Mouse (Mus musculus) urinary bladder, postnatal 14 days (tissue): Measurements from ENCODE around the gene Sh3gl2.
A peak's percentile ranks its signal among the peaks of the same experiment; 100 is the strongest.

Experiments
- DNase-seq: peaks from one replicate; pipeline ENCODE4 v3.0.0; 2021; ENCODE audit warnings: low spot score

The Sh3gl2 gene

DNA sequence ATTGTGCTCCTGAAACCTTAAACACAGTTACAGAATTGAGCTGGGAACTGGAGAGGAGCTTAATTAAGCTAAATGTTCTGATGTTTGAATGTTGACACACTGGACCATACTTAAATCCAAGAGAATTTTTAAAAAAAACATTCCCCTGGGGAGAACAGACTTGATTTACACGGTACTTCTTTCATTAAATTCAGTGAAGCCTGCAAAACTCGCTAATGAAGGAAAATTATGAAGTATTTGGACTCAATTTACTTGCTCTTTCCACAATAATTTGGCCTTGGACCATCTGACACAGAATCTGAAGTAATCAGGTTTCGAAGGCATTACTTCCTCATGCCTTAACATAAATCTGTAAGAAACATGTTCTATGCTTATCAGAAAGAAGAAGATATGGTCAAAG is 408.4 kb downstream of the Sh3gl2 start:
- no peak for DNase-seq

DNA sequence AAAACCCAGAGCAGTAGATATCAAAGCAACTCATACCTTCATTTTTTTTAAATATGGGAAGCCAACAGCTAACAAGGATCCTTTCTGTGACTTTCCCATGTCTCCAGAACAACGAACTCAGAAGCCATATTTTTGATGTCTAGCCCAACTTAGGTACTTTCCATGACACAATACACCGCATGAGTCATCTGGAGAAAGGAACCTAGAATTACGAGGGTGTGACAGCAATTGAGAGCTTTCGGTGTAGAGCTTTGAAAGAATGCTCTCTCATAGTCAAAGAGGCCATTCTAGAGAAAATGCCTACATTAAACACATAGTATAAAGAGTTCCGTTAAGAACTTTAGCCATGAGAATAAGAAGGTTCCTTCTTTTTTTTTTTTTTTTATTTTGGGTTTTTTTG is 413.8 kb downstream of the Sh3gl2 start:
- no peak for DNase-seq

DNA sequence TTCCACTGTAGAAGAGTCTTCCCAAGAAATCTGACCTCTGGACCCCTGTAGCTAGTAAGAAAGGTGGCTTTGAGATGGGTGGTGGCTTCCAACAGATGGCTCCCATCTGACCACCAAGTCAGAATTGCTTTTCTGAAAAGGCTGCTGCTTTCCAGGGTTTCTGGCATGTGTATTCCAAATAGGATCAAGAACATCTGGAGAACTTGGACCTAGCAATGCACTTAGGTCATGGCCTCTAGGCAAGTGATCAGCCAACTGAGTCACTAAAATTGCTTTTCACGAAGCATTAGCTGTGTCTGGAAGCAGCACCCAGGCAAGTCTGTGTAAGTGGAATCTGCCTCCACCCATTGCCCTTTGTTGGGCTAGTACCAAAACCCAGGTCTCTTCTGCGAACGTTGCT is 414.3 kb downstream of the Sh3gl2 start:
- DNase-seq = peak; percentile 24

DNA sequence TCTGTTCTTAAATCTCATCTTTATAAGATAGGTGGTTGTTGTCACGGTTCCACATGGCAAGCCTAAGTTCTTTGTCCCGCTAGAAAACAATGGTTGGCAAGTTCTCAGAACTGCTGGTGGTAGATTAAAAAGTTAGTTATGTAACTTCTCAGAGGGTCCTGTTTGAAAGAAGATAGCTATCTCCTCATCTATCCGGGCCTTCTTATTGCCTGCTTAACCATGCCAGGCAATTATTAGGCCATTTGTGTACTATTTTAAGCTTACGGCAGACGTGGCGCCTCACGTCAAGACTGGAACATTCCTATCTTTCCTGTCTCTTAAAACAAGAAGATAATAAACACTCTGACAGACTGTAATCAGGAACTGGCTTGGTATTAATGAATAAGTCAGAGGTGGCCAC is 424.5 kb downstream of the Sh3gl2 start:
- peak; percentile 6 for DNase-seq

DNA sequence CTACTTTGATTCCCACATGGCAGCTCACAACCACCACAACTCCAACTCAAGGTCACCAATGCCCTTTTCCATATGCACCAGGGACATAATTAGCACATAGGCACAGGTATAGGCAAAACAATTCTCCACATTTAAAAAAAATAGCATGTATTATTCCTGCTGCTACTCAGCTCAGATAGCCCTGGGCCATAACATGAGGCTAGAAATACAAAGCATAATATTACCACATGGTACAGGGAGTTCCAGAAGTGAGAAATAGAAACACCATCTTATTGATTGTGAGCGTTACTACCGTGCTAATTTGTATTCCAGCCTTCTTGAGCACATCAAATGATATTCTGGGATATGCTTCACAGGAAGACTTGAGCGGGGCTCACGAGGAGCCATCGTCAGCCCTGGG is 464.3 kb downstream of the Sh3gl2 start:
- no peak for DNase-seq

DNA sequence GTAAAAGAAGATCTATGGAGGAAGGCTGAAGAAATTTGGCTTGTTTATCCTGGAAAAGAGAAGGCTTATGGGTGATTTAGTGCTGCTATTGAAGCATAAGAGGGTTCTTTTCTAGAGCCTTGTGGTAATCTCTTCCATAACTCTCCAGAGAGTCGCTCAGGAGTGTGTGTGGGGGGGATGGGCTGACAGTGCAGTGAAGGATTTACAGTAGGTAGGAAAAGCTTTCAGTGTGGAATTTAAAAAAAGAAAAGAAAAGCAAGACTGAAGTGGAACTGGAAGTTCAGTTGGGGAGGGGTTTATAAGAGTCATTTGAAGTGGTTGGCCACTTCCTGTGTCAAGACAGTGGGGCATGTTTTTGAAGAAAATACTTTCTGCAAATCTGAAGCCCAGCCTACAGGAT is 464.8 kb downstream of the Sh3gl2 start:
- DNase-seq = no peak

DNA sequence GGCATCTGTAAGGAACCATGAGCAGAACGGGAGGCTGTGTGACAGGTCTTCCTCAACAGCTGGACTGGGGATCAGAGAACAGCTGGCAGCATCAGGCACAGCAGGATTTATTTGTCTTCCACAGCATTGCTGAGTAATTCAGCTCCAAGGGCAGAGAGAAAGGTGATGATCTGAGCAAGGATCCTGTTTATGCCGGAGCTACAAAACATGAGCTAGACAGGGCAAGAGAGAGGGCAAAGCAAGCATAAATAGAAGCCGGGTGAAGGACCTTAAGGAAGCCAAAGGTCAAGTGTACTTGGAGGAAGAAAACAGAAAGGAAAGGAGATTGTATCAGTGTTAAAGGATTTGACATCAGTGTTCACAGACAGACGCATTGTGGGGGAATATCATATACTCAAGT is 467.4 kb downstream of the Sh3gl2 start:
- no peak for DNase-seq

DNA sequence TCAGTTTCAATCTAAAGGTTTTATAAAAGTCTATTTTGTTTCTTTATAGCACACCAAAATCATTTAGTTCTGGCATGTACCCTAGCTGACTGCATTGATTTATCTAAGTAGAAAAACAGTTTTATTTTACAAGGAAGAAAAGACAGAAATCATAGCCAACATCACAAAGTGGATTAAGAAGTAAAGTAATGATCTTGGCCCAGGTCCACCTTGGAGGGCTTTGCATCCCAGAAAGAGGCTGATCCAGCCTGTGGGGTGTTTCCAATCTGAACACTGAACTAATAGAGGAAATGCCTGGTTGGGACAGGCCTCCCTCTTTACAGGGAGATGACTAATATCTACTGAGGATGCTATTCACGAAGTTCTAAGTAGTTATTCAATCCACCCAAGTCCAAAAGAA is 472.7 kb downstream of the Sh3gl2 start:
- peak; percentile 56 for DNase-seq

DNA sequence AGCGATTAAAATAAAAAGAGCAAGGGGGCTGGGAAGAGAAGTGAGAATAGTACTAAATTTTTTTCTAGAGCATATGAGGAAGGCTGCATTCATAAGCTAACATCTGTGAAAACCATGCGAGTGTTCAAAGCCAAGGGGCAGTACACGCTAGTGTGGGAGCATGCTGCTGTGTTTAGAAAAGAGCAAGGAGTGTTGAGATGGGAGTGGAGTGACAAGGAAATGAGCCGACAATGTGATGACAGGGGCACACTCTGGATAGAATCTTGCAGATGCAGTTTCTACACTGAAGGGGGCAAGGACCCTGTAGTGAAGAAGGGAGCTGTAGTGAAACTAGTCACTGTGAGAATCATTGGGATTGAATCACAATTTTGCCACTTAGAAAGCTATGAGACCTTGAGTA is 481.2 kb downstream of the Sh3gl2 start:
- DNase-seq = no peak
